Mouse (Mus musculus): ENCODE measurements around the gene Csnk2b.

Csnk2b gene

GRCm38 (mm10) chr17:35121871-35122303 lies at the start of gene Csnk2b:
Gene Csnk2b (minus strand): TSS chr17:35122053.
- peak; percentile 51 for DNase-seq

GRCm38 (mm10) chr17:35168541-35169207 lies 46.8 kb upstream of the Csnk2b start:
- DNase-seq: peak; percentile 45

- no peak for DNase-seq
Observed at GRCm38 (mm10) chr17:35167794-35168193, 45.9 kb upstream of the Csnk2b start.

- peak; percentile 80 for DNase-seq
Observed at GRCm38 (mm10) chr17:35166352-35167035, 44.6 kb upstream of the Csnk2b start.

GRCm38 (mm10) chr17:35165451-35166155 lies 43.8 kb upstream of the Csnk2b start:
- DNase-seq: no peak

- peak; percentile 97 for DNase-seq
Observed at GRCm38 (mm10) chr17:35164568-35165450, 43.0 kb upstream of the Csnk2b start, which contains the start of gene Prrc2a. Gene Prrc2a (minus strand): TSS chr17:35164897.

GRCm38 (mm10) chr17:35164218-35164567 lies 42.3 kb upstream of the Csnk2b start:
- no peak for DNase-seq

- DNase-seq: no peak
Observed at GRCm38 (mm10) chr17:35163326-35164081, 41.7 kb upstream of the Csnk2b start.

- DNase-seq: peak; percentile 49
Observed at GRCm38 (mm10) chr17:35162730-35163129, 40.9 kb upstream of the Csnk2b start.

- DNase-seq: no peak
Observed at GRCm38 (mm10) chr17:35162121-35162520, 40.3 kb upstream of the Csnk2b start.

- DNase-seq: no peak
Observed at GRCm38 (mm10) chr17:35161421-35161820, 39.6 kb upstream of the Csnk2b start.

- DNase-seq: no peak
Observed at GRCm38 (mm10) chr17:35159638-35160037, 37.8 kb upstream of the Csnk2b start.

- no peak for DNase-seq
Observed at GRCm38 (mm10) chr17:35158850-35159593, 37.2 kb upstream of the Csnk2b start.

GRCm38 (mm10) chr17:35157661-35158175 lies 35.9 kb upstream of the Csnk2b start:
- no peak for DNase-seq

- no peak for DNase-seq
Observed at GRCm38 (mm10) chr17:35157254-35157653, 35.4 kb upstream of the Csnk2b start.

- no peak for DNase-seq
Observed at GRCm38 (mm10) chr17:35156461-35157200, 34.8 kb upstream of the Csnk2b start.

GRCm38 (mm10) chr17:35155451-35155850 lies 33.6 kb upstream of the Csnk2b start:
- no peak for DNase-seq

GRCm38 (mm10) chr17:35154616-35155015 lies 32.8 kb upstream of the Csnk2b start:
- no peak for DNase-seq

- DNase-seq: no peak
Observed at GRCm38 (mm10) chr17:35153931-35154330, 32.1 kb upstream of the Csnk2b start.

GRCm38 (mm10) chr17:35153077-35153476 lies 31.2 kb upstream of the Csnk2b start:
- DNase-seq: no peak

All from lung, postnatal 14 days (tissue).